Mouse (Mus musculus): ENCODE measurements around the gene Col4a1. TPM values are rescaled to one million over a fixed set of nuclear protein-coding genes. Genes with fewer than 3 reads are reported as not detected.

Col4a1 gene
- total RNA-seq (2023) = under 1 TPM; 0.20 to 0.82 TPM

DNA sequence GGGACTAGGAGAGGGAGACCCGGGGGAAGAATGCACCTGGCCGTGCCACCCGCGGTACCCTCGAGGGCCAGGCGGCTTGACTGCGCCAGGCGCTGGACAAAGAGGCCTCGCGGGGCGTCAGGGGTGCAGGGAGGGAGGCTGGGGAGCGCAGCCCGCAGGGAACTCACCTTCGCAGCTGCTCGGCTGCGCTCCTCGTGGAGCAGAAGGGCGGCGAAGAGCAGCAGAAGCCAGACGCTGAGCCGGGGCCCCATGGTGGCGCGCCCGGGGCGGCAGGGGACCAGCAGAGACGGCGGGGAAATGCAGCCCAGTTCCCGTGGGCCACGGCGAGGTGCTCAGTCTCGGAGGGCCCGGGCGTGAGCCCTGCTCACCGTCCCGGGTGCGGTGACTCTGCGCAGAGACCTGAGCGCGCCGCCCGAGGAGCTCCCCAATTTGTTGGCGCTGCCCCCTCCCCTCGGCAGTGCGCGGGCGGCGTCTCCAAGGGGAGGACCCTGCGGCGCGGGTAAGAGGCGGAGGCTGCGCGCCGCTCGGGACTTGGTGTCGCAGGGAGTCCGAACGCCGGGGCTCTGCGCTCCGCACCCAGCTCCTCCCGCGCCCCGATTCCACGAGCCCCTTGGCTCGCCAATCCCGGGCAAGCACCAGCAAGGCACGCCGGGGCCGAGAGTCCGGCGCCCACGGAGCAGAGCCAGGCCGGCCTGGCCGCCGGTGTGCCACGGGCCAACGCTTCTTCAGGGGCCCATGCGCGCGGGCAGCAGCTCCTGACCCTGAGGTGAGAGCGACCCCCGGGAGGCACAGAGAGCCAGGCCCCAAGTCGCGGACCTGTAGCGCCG lies at the start of gene Col4a1, which contains the start of gene Col4a2:
TSS of gene Col4a1 (minus strand) at position 478 of the 827 bp plus-strand sequence.
TSS of gene Col4a2 (plus strand) at position 457 of the 827 bp plus-strand sequence.

Other genes starting within 250 kb of the Col4a1 start
- gene Col4a2, start within 50 bp of the Col4a1 start, total RNA-seq (2023) = under 1 TPM; 0.18 to 0.33 TPM
- gene Rab20, start 165.9 kb upstream of the Col4a1 start, total RNA-seq (2023) = 10 to 100 TPM; 10.8 to 17.7 TPM
- gene Naxd, start 184.7 kb upstream of the Col4a1 start, total RNA-seq (2023) = 10 to 100 TPM; 30.2 to 31.8 TPM
- gene Cars2, start 238.0 kb upstream of the Col4a1 start, total RNA-seq (2023) = 10 to 100 TPM; 20.7 to 27.6 TPM
- 10 to 100 TPM; 52.8 to 54.0 TPM for gene Ing1, start 242.7 kb upstream of the Col4a1 start, total RNA-seq (2023)